Mouse (Mus musculus) heart, adult 11 months (tissue): Measurements from ENCODE around the gene Hip1.
"Not testable (repeated sequence)": the region's sequence is repeated elsewhere in the genome, so short reads cannot be mapped to it uniquely, and the experiment has no call there.

ENCODE experiments used
- DNase-seq: peaks from one replicate; pipeline ENCODE4 v3.0.0; 2022

Gene Hip1

DNA sequence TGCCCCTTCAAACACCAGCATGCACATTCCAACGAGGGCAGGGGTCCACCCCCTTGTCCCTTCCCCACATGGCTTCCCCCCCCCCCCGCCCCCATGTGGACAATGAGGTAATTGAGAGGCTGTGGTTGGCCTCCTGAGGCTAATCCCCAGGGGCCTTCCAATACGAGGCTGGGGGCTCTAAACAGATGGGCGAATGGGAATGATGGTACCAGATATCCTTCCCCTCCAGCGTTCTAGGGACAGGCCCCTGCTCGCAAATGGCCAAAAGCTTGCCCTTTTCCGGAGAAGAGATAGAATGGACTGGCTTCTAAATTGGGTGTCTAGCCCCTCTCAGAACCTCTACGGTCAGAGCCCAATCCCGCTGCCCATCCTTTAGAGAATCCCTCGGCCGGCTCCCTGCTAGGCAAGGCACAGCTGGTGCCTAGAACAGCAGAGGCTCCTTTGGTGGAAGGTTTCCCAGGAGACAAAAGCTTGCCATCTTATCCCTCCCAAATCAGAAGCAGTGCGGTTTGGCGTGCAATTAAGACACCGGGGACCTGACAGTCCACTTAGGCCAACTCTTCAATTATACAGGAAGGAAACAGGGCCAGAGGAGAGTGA is 55.1 kb downstream of the Hip1 start:
- DNase-seq: peak; percentile 90

DNA sequence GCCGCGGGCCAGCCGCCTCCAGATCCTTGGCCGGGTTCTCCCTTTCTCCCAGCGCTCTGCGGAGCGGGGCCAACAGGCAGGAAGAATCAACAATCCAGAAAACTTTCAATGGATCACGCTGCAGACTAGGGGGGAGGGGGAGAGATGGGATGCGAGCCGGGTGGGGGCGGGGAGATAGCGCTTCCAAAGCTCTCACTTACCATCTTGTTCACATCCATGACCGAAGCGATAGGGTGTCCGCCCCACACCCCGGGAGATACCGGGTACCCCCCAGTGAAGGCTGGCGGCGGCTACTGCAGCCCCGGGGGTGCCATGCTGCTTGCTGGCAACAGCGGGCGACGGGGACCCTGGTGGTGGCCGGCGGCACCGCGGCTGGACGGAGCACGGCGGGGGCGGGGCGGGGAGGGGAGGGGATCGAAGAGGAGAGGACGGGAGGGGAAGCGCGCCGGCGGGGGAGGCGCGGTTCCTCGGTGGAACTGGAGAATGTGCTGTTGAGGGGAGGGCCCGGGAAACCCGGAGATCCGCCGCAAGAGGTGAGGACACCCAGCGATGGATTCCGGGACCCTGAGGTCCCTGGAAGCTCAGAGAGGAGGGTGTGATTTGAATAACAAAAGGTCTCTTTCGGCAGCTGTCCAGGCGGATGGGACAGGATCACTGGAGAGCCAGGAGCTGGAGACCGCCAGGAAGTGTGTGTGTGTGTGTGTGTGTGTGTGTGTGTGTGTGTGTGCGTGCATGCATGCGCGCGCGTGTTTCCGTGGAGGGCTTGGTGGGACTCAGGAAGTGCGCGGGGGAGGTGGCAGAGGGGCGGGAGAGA is 55.8 kb downstream of the Hip1 start:
- peak; percentile 99 for DNase-seq

DNA sequence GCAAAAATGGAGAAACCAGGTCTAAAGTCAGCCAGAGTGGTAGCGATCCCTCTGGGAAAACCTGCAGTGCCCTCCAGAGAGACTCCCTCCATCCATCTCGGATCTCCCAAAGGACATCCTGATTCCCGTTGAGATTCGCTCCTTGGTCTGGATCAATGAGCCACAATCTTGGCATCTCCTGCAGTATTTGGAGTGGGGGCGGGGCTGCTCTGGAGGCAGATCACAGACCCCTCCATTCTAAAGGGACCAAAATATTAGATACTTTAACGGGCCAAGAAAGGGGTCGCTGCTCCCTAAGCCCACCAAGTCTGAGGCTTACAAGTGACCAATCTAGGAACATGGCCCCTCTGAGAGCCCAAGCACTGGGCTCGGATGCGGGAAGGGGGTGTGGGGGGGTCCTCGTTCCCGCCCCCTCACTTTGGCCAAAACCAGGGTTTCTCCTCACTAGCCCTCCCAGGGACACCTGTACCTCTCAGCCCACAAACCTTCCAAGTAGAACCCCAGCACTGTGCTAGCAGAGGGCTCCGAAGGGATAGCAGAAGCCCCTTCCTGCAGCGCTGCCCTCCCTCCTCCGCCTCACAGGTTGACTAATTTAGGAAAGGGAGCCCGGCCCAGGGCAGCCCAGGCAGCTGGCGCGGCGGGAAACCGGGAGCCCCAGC is 56.6 kb downstream of the Hip1 start:
- DNase-seq: no peak

DNA sequence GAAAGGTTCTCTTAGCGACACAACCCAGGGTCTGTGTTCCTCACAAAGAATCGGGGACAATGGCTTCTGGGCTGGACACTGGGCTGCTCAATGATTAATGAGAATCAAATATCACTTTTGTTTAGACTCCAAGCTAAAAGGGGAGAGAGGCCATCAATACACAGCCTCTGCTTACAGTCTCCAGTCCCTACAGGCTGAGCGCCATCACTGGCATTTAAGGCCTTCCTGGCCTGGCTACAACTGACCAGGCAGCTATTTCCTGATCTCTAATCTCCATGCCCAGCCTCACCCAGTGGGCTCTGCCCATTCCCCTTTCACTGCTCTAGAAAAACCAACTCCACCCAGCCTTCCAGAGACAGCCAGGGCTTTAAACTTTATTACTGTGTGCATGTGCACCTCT is 59.6 kb downstream of the Hip1 start:
- no peak for DNase-seq

DNA sequence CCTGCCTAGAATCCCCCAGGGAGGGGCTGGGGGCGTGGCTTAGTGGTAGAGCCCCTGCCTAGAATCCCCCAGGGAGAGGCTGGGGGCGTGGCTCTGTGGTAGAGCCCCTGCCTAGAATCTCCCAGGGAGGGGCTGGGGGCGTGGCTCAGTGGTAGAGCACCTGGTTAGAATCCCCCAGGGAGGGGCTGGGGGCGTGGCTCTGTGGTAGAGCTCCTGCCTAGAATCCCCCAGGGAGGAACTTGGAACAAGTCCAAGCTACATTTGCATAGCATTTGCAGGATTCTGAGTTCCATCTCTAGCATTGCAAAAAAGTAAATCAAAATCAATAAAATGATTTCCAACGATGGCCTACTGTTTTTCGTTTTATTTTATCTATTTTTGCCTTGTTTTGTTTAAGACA is 61.1 kb downstream of the Hip1 start:
- not testable (repeated sequence) for DNase-seq

DNA sequence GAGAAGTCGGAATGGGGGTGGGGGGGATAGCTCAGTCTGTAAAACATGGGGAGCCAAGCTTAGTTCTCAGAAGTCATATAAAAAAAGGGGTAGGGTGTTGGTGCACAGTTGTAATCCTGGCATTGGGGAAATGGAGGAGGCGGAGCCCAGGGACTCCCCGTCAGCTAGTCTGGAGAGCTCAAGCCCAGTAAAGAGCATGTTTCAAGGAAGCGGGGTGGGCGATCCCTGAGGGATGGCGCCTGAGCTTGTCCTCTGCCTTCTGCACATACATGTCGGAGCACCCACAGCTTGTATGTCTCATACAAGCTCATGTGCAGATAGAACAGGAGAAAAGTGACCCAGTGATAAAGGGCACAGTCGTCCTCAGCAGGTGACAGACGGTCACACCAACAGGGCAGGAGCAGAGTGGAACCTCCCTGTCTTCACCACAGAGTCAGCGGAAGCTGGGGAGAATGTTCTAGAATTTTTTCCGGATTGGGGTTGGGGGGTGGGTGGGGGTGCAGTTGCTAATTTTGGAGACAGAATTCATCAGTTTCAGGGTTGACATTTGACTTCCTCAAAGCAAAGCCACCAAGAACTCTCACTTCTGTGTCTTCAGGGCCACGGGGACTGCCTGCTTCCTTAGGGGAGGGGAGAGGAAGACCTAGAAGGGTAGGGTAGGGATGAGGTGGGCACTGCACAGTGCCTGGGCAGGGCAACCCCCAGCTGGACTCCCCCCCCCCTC is 65.9 kb downstream of the Hip1 start:
- DNase-seq: peak; percentile 97

DNA sequence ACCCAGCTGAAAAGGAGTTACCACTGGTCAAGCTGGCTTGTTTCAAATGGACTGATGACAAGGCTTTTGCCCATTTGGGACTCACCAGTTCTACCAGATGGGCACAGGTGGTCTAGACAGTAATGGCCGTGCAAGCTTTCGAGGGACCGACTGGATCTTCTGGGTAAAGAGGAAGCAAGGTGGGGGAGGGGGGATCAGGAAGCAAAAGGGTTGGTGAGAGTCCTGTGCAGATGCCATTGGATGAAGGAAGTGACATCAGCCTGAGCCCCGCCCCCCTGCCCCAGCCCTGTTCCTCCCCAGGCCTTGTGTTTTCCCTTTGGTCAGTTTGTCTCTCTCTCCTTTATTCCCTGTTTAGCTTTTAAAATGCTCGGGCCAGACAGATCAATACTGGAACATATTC is 68.7 kb downstream of the Hip1 start:
- no peak for DNase-seq

DNA sequence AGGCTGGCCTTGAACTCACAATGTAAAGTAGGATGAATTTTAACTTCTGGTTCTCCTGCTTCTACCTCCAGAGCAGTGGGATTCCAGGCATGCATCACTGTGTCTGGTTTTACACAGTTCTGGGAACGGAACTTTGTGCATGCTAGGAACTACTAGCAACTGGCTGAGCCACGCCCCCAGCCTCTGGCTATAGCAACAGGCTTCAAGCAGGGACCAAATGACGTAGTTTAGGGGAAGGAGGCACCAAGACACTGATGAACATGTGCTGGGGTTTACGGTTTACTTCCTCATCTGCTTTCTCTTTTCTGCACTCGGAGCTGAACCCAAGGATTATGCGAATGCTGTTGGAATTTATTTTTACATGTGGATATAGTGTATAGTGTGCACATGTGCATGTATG is 72.5 kb downstream of the Hip1 start:
- peak; percentile 96 for DNase-seq

DNA sequence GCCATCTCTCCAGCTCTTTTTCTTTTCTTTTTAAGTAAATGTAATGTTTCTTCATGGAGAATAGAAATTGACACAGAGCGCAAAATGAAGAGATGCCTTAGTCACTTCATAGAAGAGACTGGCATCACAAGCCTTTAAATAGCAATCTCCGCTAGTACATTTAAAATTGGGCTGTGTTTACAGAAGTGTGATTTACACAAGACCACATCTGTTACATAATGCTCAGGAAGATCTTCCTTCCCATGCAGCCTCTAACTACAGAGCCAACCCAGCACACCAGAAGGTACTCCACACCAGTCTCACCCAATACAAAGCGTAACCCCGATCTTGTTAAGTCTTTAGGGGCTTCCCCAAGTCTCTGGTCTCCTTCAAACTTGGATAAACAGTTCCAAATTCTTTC is 73.2 kb downstream of the Hip1 start:
- DNase-seq: no peak

DNA sequence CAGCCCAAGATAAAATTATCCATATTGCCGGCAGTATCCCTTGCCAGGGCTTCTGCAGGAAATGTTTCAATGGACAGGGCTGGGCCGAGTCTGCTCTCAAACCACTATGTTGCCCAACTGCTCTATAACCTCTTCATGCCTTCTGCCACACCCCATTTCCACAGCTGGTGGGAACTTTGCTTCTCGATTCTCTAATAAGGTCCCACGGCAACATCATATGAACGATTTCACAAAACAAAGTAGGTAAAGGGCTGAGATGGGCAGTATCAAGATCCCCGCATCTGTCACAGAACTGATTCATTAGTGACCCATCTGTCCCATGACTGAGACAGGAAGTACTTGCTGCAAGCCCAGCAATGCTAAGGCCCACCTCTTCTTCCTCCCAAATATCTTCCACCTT is 76.6 kb downstream of the Hip1 start:
- peak; percentile 92 for DNase-seq

DNA sequence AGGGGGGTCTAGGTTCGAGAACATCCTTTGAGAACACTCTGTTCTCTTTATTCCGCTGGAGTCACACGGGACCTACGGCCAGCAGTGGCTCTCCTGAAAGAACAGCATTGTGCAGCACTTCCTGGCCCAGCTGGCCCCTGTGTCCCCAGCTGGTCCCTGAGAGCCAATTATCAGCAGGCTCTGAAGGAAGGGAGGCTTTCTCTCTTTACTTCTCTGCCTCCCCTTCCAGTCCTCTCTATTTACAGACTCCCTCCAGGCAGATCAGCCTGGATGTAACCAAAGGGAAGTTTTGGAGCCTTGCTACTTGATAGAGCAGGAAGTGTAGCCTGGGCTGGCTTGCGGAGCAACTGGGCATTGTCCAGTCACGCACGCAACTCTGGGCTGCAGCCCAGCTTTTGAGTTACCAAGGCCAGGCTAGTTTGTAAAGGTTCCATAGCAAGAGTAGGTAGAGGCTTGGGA is 79.1 kb downstream of the Hip1 start:
- peak; percentile 99 for DNase-seq

DNA sequence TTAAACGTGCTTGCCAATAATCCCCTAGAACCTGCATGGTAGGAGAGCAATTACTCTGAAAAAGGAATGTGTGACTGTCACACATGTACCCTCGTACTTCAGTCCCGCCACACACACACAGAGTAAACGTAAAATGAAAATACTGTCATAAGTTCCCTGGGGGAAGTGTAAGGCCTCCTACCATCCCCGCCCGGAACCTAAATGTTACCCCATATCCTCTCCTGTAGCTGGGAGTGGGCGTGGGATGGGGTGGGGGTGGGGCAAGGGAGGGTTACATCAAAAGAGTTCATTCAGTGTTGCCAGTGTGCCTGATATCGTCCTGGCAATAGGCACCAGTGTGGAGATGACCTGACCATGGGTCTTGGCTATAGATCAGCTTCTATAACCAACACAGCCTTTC is 81.5 kb downstream of the Hip1 start:
- no peak for DNase-seq

DNA sequence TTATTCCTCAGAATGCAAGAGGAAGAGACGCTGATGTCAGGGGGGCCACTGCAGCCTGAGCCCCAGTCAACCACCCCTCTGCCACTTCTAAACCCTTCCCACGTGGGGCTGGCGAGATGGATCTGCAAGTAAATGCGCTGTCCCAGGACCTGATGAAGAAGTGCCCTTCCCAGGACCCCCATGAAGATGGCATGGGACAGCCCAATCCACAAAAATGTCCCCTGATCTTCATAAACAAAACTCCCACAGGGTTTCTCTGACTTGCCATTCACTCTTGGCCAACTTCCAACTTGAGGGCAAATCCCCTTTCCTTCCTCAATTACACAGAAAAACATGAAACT is 84.1 kb downstream of the Hip1 start:
- DNase-seq: no peak

DNA sequence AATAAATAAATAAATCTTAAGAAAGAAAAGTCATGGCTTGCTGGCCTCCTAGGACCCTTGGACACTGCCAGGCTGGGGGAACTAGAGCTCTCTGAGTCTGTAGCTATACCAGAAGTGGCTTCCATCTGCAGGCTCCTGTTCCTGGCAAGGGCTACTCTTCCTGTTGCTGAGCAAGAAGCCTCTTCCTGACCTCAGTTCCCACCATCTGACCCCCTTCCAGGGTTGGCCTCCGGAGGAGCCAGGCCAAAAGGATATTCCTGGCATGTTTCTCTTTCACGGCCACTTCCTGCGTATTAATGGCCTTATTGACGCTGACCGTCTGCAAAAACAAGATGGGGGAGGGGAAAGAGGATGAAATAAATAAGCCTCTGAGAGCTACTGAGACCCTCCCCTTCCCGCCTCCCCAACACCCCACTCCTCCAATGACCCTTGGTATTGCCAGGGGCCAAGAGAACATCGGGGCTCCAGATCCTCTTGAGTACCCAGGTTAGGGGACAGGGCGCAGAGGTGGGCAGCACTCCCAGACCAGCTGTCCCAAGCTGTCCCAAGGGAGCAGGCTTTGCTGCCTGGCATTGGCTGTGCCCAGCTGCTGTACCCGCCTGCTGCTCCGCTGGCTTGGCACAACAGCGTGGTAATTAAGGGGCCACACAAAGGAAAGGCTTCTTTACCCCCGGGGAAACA is 84.6 kb downstream of the Hip1 start:
- peak; percentile 97 for DNase-seq

DNA sequence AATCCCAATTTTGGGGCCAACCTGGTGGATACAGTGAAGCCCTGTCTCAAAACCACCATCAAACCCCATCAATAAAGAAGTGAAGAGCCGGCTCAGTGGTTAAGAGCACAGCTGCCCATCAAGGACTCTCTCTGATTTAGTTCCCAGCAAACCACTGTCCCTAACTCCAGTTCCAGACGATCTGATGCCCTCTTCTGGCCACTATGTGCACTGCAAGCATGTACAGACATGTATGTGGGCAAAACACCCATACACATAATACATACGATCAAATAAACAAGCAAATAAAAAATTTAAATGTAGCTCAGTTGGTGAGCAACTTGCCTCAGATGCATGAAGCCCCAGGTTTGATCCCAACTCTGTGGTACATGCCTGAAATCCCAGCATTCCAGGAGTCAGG is 85.4 kb downstream of the Hip1 start:
- DNase-seq: no peak

DNA sequence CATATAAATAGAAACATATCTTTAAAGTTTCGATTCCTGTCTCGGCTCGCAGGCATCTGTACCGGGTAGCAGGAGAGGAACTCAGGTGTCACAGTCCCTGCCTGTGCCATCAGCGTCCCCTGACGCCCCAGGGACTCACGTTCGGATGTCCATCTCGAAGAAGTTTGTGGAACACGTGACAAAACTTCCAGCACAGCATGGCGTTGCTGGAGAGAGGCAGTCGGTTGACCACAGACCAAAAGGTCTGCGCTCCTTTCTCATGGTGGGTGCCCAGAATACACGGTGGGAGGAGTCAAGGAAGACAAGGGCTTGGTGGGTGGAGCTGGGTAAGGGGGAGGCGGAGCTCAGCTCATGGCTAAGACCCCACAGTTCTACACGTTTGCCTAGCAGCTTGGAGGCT is 87.0 kb downstream of the Hip1 start:
- DNase-seq: no peak

DNA sequence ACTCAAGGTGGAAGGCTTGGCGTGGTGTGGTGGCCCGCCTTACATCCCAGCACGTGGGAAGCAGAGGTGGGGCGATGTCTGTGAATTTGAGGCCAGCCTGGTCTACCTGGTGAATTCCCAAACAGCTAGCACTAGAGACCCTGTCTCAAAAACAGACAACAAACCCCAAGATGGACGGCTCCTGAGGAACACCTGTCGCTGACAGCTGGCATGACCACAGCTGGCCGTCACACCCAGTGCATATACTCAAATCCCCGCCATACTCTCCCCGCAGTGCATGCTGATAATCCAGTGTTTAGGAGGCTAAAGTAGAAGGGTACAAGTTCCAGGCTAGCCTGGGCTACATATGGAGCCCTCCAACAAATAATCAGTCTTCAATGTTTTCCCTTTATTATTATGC is 88.4 kb downstream of the Hip1 start:
- DNase-seq: no peak

DNA sequence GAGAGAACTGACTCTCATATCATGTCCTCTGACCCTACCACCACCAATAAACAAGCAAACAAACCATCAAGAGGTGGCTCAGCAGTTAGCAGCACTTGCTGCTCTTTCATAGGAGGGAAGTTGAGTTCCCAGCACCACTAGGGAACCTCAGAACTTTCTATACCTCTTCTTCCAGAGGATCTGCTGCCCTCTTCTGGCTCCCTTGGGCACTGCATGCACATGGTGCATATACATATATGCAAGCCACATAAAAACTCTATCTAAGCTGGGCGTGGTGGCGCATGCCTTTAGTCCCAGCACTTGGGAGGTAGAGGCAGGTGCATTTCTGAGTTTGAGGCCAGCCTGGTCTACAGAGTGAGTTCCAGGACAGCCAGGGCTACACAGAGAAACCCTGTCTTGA is 90.7 kb downstream of the Hip1 start:
- DNase-seq: no peak

DNA sequence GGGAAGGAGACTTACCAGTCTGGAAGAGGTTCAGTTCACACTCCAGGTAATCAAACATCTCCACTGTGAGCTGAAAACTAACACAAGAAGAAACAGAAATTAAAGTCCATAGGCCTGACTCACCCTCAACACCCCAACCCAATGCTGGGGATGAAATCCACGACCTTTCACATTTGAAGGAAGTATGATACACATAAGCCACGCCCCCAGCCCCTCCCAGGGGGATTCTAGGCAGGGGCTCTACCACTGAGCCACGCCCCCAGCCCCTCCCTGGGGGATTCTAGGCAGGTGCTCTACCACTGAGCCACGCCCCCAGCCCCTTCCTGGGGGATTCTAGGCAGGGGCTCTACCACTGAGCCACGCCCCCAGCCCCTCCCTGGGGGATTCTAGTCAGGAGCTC is 93.4 kb downstream of the Hip1 start:
- DNase-seq: not testable (repeated sequence)

DNA sequence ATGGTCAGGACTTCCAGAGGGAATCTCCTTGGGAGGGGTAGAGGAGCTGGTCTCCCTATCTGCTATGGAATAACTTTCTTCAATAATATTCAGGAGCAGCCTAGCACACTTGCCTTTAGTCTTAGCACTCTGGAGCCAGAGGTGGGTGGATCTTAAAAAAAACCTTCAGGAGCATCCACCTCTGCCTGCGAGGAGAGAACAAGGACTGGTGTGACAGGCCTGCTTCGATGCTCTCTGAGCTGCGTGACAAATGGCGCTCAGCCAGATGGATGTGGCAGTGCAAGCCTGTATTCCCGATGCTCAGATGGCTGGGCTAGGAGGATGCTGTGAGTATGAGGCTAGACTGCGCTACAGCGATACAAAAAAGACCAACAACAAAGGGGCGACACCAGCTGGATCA is 93.8 kb downstream of the Hip1 start:
- no peak for DNase-seq

DNA sequence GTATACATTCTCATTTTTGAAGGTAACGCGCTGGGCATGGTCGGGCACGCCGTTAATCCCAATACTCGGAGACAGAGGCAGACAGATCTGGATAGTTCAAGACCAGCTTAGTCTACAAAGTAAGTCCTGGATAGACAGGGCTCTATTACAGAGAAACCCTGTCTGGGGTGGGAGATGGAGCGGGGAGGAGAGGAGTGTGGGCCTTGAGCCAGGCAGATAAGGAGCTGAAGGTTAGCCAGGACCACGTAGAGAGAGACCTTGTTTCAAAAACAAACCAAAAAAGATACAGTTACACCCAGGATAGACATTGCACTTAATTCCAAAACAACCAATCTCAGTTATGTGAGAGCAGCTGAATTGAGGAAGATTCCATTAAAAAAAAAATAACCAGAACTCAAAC is 99.2 kb downstream of the Hip1 start:
- no peak for DNase-seq

DNA sequence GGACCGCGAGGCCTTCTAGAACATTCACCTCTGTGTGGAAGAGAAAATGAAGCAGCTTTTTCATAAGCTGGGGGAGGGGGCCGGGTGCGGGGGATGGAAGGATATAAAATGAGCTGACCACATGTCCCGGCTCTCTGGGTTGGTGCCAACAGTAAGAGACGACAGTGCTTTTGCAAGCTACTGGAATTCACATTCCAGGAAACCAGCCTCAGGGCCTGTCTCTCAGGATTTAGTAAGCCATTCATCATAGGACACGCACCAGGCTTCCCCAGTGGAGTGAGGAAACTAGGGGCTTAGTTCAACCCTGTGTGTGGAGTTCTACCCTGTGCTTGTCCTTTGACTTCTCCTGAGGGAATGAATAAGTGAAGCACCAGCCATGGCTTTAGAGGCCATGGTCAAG is 102.5 kb downstream of the Hip1 start:
- no peak for DNase-seq

DNA sequence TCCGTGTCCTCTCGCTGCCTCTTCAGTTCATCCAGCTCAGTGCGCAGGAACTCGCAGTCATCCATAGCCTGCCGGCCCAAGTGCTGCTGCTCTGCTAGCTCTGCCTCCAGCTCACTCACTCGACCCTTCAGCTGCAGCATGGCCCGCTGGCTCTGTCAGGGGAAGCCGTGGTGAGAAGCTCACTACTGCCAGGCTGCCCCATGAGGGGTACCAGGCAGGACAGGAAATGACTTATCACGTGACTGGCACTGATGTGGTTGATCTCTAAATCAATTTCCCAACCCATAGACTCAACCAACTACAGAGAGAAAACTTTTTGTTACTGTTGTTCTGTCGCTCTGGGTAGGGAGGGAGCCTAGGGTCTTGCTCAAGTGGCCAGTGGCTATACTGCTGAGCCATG is 109.9 kb downstream of the Hip1 start:
- no peak for DNase-seq
